Mouse (Mus musculus) myocyte (in vitro differentiated cells): ENCODE measurements around the gene Rab5b. TPM values are rescaled to one million over a fixed set of nuclear protein-coding genes. Genes with fewer than 3 reads are reported as not detected.
A peak's percentile ranks its signal among the peaks of the same experiment; 100 is the strongest.

Experiments used
- H3K27me3 ChIP-seq: one replicate; pipeline ENCODE4 v1.6.1; 2011; ENCODE audit not compliant: control insufficient read depth, insufficient read depth, insufficient read length
- H3K36me3 ChIP-seq: one replicate; pipeline ENCODE4 v1.6.1; 2011; ENCODE audit not compliant: control insufficient read depth, insufficient read depth
- H3K4me2 ChIP-seq: one replicate; pipeline ENCODE4 v1.6.1; 2011; ENCODE audit warnings: low read depth, control low read depth
- H3K4me3 ChIP-seq: one replicate; pipeline ENCODE4 v1.5.1; 2011; ENCODE audit warnings: mild to moderate bottlenecking, control low read depth, moderate library complexity
- H3K79me2 ChIP-seq: one replicate; pipeline ENCODE4 v1.6.1; 2011; ENCODE audit not compliant: control insufficient read depth, insufficient read depth
- H3ac ChIP-seq: one replicate; pipeline ENCODE4 v1.6.1; 2011; ENCODE audit not compliant: control insufficient read depth, insufficient read length
- CEBPB ChIP-seq: IDR thresholded peaks from 2 replicates; pipeline ENCODE4 v1.6.1; 2011; ENCODE audit warnings: mild to moderate bottlenecking, moderate library complexity; ENCODE audit not compliant: poor library complexity, insufficient read depth, severe bottlenecking
- E2F4 ChIP-seq: IDR thresholded peaks from one replicate; pipeline ENCODE4 v1.6.1; 2011; ENCODE audit warnings: mild to moderate bottlenecking, control low read depth, moderate library complexity; ENCODE audit not compliant: insufficient read depth
- MAX ChIP-seq: IDR thresholded peaks from one replicate; pipeline ENCODE4 v1.6.1; 2011; ENCODE audit warnings: low read depth, mild to moderate bottlenecking, control low read depth
- MYOD1 ChIP-seq, 3 experiments: IDR thresholded peaks; one replicate each; pipeline ENCODE4 v1.6.1; 2011; ENCODE audit warnings: control low read depth in 2 of 3, low read depth in 2 of 3, mild to moderate bottlenecking in 2 of 3, moderate library complexity in 1 of 3; ENCODE audit not compliant: insufficient read length in 2 of 3, control insufficient read depth in 1 of 3
- MYOG ChIP-seq, 3 experiments: IDR thresholded peaks; one replicate each; pipeline ENCODE4 v1.6.1; 2011; ENCODE audit warnings: control low read depth in 2 of 3, low read depth in 2 of 3, mild to moderate bottlenecking in 2 of 3; ENCODE audit not compliant: insufficient read length in 2 of 3, control insufficient read depth in 1 of 3, insufficient read depth in 1 of 3
- POLR2A ChIP-seq: IDR thresholded peaks from one replicate; pipeline ENCODE4 v1.6.1; 2011; ENCODE audit warnings: low read depth, mild to moderate bottlenecking, control low read depth, moderate library complexity; ENCODE audit not compliant: insufficient read length
- POLR2AphosphoS2 ChIP-seq: IDR thresholded peaks from one replicate; pipeline ENCODE4 v1.6.1; 2011; ENCODE audit warnings: low read depth, control low read depth; ENCODE audit not compliant: insufficient read length
- REST ChIP-seq: IDR thresholded peaks from one replicate; pipeline ENCODE4 v1.6.1; 2011; ENCODE audit warnings: mild to moderate bottlenecking, control low read depth, moderate library complexity; ENCODE audit not compliant: insufficient read depth, insufficient read length
- SRF ChIP-seq: IDR thresholded peaks from one replicate; pipeline ENCODE4 v1.6.1; 2011; ENCODE audit warnings: low read depth; ENCODE audit not compliant: control insufficient read depth, insufficient read length
- TCF12 ChIP-seq: IDR thresholded peaks from one replicate; pipeline ENCODE4 v1.6.1; 2011; ENCODE audit warnings: mild to moderate bottlenecking, control low read depth; ENCODE audit not compliant: poor library complexity, insufficient read depth, severe bottlenecking
- TCF3 ChIP-seq: IDR thresholded peaks from one replicate; pipeline ENCODE4 v1.6.1; 2011; ENCODE audit warnings: low read depth, control low read depth; ENCODE audit not compliant: insufficient read length
- USF1 ChIP-seq: IDR thresholded peaks from one replicate; pipeline ENCODE4 v1.6.1; 2011; ENCODE audit warnings: low read depth, mild to moderate bottlenecking, control low read depth, moderate library complexity
- polyA plus RNA-seq: library from polyadenylated mRNA; unstranded; fragments of >200 nt; fragmentation: generic; extraction: Trizol; gene quantifications from one replicate; pipeline ENCODE4 v1.2.1, GENCODE M21; 2012; ENCODE audit warnings: missing spikeins

The Rab5b gene
- polyA plus RNA-seq = 76.3 TPM

DNA sequence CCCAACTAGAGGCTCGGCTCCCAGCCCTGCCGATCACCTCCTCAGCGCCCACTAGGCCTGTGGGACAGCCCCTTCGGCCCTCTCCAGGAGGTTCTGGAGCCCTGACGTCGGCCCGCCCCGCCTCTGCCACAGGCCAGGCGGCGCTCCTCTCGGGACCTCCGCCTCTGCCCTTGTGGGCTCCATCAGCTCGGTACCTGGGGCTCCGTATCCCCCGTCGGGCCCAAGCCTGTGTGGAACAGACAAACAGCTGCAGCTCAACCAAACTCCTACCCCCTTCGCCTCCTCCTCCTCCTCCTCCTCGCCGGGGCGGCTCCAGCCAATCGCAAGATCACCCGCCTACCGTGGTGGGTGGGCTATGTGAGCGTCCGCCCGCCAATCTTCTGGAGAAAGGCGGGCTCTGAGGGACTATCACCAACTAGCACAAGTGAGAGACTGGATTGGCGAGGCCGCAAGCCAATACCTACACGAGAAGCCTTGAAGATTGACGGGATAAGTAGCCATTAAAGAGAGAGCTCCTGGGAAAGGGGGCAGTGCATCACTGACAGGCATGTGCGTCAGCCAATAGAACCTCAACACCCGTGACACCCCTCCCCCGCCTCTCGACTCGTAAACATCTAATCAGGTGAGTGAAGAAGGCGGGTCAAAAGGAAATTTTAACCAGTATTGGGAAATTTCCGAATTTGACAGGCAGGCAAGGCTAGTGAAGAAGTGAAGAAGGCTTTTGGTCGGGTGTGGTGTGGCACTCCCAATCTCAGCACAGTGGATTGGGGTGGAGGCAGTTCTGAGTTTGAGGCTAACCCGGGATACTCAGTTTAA is at the start of gene Rab5b:
Gene Rab5b (minus strand): TSS at position 273 of the 816 bp plus-strand sequence.
- Histone ChIP-seq H3K27me3 (no peaks in the 10 kb centered on the region), H3ac (peak within 1 kb of the TSS; percentile 65), H3K4me2 (peak within 1 kb of the TSS; percentile 78), H3K79me2 (peaks cover 36% of the 10 kb centered on the region), H3K36me3 (peaks cover 3% of the 10 kb centered on the region), H3K4me3 (peak within 1 kb of the TSS; percentile 76)
- TF ChIP-seq MYOD1 (IDR thresholded peaks at IDR 0.05; ENCODE audit: control insufficient read depth in 1 of 3, insufficient read length in 2 of 3, low read depth in 2 of 3) (peak in 2 of 3 experiments; percentile 63 to 76), REST (no peak), USF1 (peak; percentile 50), TCF3 (no peak), TCF12 (no peak), MYOG (IDR thresholded peaks at IDR 0.05; ENCODE audit: control insufficient read depth in 1 of 3, insufficient read depth in 1 of 3, insufficient read length in 2 of 3, low read depth in 2 of 3) (peak; percentile 6 to 80 (median 60)), E2F4 (no peak), MAX (no peak), SRF (peak; percentile 37), POLR2AphosphoS2 (peak; percentile 69), CEBPB (0 out of 2 replicates have a peak, but pooled peaks have one; percentile 44), POLR2A (peak; percentile 85)

DNA sequence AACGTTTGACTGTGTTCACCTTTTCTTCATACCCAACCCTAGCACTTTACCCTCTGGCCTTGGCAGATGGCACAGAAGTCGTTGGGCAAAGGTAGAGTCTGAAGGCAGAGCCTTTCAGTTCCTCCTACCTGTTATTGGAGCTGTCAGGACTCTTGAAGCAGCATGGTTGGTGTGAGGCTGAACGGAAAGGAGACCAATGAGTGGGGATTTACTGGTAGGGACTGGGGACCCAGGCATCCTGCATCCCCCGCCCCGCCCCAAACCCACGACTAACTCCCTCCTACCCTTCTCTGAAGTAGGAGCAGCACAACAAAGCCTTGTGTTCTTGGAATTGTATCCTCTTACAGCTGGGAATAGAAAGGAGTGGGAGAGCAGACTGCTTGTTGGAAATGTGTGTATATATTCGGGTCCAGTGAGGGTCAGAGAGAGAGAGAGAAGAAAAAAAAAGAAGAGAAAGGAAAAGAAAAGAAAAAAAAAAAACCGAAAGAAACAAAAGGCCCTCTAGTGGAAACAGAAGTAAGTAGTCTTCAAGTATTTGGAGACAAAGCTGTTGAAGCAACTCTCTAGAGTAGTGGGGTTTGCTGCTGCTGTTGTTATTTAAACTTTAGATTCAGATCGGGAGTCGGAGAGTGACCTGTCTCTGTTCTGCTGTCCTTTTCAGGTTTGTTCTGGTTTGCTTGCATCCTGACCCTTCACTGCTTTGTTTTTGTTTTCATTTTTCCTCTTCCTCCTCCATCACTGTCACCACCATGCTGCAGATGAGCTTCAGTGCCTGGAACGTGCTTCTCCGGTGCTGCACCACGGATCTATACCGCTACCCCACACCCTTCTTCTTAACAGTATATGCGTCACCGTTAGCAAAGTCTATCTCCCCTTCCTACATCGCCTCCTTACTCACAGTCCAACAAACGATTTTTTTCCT is 48.9 kb upstream of the Rab5b start, which contains the start of gene Dgka:
Gene Dgka (minus strand): TSS at position 176 of the 922 bp plus-strand sequence.
- Histone ChIP-seq H3K4me3 (peak within 1 kb of the TSS; percentile 48), H3K4me2 (peak within 1 kb of the TSS; percentile 84), H3K27me3 (no peaks in the 10 kb centered on the region), H3ac (peak within 1 kb of the TSS; percentile 28), H3K79me2 (peaks cover 15% of the 10 kb centered on the region), H3K36me3 (no peaks in the 10 kb centered on the region)
- TF ChIP-seq E2F4 = no peak
- no peak for TF ChIP-seq MAX
- no peak for TF ChIP-seq MYOG (IDR thresholded peaks at IDR 0.05; ENCODE audit: control insufficient read depth in 1 of 3, insufficient read depth in 1 of 3, insufficient read length in 2 of 3, low read depth in 2 of 3)
- no peak for TF ChIP-seq USF1
- TF ChIP-seq TCF12 = no peak
- no peak for TF ChIP-seq POLR2AphosphoS2
- TF ChIP-seq CEBPB = no peak
- no peak for TF ChIP-seq MYOD1 (IDR thresholded peaks at IDR 0.05; ENCODE audit: control insufficient read depth in 1 of 3, insufficient read length in 2 of 3, low read depth in 2 of 3)
- no peak for TF ChIP-seq POLR2A
- TF ChIP-seq REST = no peak
- TF ChIP-seq SRF = no peak
- TF ChIP-seq TCF3 = no peak

DNA sequence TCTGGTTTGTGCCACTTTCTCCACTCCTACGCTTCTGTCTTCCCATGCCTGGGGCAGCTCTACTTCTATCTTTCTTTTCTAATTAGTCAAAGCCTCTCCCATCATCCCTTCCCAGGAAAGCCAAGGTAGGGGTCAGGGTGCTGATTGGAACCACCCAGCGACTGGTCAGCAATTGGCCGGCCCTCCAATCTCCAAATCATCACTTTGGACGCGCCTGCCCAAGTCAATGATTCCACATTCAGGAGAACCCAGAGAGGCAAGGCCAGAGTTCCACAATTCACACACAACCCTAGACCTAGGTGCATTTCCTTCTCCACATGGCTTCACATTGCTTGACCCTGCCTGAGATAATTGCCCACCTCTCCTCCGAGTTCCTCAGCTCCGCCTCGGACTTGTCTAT is 48.1 kb upstream of the Rab5b start:
- Histone ChIP-seq H3K27me3 (no peaks in the 10 kb centered on the region), H3K36me3 (no peaks in the 10 kb centered on the region), H3K79me2 (peaks cover 8% of the 10 kb centered on the region), H3ac (peak overlapping the region; percentile 28), H3K4me2 (peak overlapping the region; percentile 84), H3K4me3 (peak overlapping the region; percentile 48)
- TF ChIP-seq TCF3 (no peak), MYOG (IDR thresholded peaks at IDR 0.05; ENCODE audit: control insufficient read depth in 1 of 3, insufficient read depth in 1 of 3, insufficient read length in 2 of 3, low read depth in 2 of 3) (no peak), TCF12 (no peak), POLR2AphosphoS2 (no peak), REST (no peak), POLR2A (no peak)

DNA sequence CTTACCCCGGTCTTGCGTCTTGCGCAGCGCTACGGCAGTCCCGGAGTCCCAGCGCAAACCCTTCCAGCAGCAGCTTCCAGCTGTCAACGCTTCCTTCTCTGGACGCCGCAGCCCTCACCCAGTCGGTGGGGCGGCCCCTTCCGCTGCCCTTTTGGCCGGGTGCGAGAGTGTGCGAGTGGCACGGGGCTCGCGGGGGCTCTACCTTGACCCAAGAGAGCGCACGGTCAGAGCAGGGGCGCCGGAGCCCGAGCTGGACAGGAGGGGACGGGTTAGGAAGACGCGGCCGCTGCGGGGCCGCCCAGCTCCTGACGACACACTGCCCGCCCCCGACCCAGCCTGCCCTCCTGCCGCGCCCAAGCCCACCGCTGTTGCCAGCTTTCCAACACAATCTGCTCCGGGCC is 47.7 kb upstream of the Rab5b start:
- TF ChIP-seq TCF3 (no peak), POLR2AphosphoS2 (peak; percentile 58), MYOD1 (IDR thresholded peaks at IDR 0.05; ENCODE audit: control insufficient read depth in 1 of 3, insufficient read length in 2 of 3, low read depth in 2 of 3) (peak in 1 of 3 experiments; percentile 33), MYOG (IDR thresholded peaks at IDR 0.05; ENCODE audit: control insufficient read depth in 1 of 3, insufficient read depth in 1 of 3, insufficient read length in 2 of 3, low read depth in 2 of 3) (peak in 1 of 3 experiments; percentile 76), TCF12 (no peak), POLR2A (peak; percentile 71)
- H3K27me3 ChIP-seq = no peaks in the 10 kb centered on the region
- H3K4me3 ChIP-seq = peak overlapping the region; percentile 48
- peak overlapping the region; percentile 28 for H3ac ChIP-seq
- H3K79me2 ChIP-seq = peaks cover 4% of the 10 kb centered on the region
- H3K36me3 ChIP-seq = no peaks in the 10 kb centered on the region
- H3K4me2 ChIP-seq = peak overlapping the region; percentile 84
